Mouse (Mus musculus) layer of hippocampus, postnatal 25 days (tissue): ENCODE measurements at regions not wholly inside any gene's neighbourhood (a gene's known extent, or its start where the extent isn't known, plus 50 kb on each side); places are given as distances from the start of the nearest gene placed in this dataset.

ENCODE experiments used
- DNase-seq, 2 experiments: peaks; one replicate each; pipeline ENCODE4 v3.0.0; 2022; ENCODE audit warnings: mixed read lengths in 2 of 2, low spot score in 1 of 2; ENCODE audit errors: extremely low spot score in 1 of 2

- no peak for DNase-seq
These were observed 64.5 kb downstream of the Tfap2c start for GRCm38 (mm10) chr2:172613891-172614391.

GRCm38 (mm10) chr2:172615148-172615547 is 65.8 kb downstream of the Tfap2c start:
- DNase-seq: no peak

- no peak for DNase-seq
These were observed 66.2 kb downstream of the Tfap2c start for GRCm38 (mm10) chr2:172615582-172615981.

- DNase-seq: no peak
These were observed 69.8 kb downstream of the Tfap2c start for GRCm38 (mm10) chr2:172619168-172619567.

- DNase-seq: no peak
These were observed 70.6 kb downstream of the Tfap2c start for GRCm38 (mm10) chr2:172620001-172620400.

- DNase-seq: no peak
These were observed 74.3 kb downstream of the Tfap2c start for GRCm38 (mm10) chr2:172623707-172624106.

GRCm38 (mm10) chr2:172627353-172628306 is 78.2 kb downstream of the Tfap2c start:
- no peak for DNase-seq

GRCm38 (mm10) chr2:172630333-172630732 is 80.9 kb downstream of the Tfap2c start:
- DNase-seq: no peak

- peak in 1 of 2 experiments; percentile 10 for DNase-seq
These were observed 93.2 kb downstream of the Tfap2c start for GRCm38 (mm10) chr2:172642616-172643015.

- no peak for DNase-seq
These were observed 94.5 kb downstream of the Tfap2c start for GRCm38 (mm10) chr2:172643860-172644259.

- DNase-seq: no peak
These were observed 95.1 kb downstream of the Tfap2c start for GRCm38 (mm10) chr2:172644451-172644850.

GRCm38 (mm10) chr2:172648072-172648471 is 98.7 kb downstream of the Tfap2c start:
- DNase-seq: no peak

GRCm38 (mm10) chr2:172660479-172660878 is 111.1 kb downstream of the Tfap2c start:
- no peak for DNase-seq

- DNase-seq: no peak
These were observed 111.5 kb downstream of the Tfap2c start for GRCm38 (mm10) chr2:172660916-172661315.

- DNase-seq: no peak
These were observed 112.1 kb downstream of the Tfap2c start for GRCm38 (mm10) chr2:172661418-172661980.

- DNase-seq: no peak
These were observed 112.8 kb downstream of the Tfap2c start for GRCm38 (mm10) chr2:172662165-172662564.

- no peak for DNase-seq
These were observed 114.3 kb downstream of the Tfap2c start for GRCm38 (mm10) chr2:172663681-172664080.

- no peak for DNase-seq
These were observed 123.7 kb downstream of the Tfap2c start for GRCm38 (mm10) chr2:172673081-172673480.

- DNase-seq: no peak
These were observed 125.2 kb downstream of the Tfap2c start for GRCm38 (mm10) chr2:172674641-172675040.

GRCm38 (mm10) chr2:172675081-172675480 is 125.7 kb downstream of the Tfap2c start:
- no peak for DNase-seq

GRCm38 (mm10) chr2:172690196-172690595 is 140.8 kb downstream of the Tfap2c start:
- DNase-seq: no peak
